Mouse (Mus musculus) erythroblast, adult 5-6 weeks (primary cell): ENCODE results near the gene Ccdc38. TPM values are rescaled to one million over a fixed set of nuclear protein-coding genes. Genes with fewer than 3 reads are reported as not detected.

Experiments used
- ATAC-seq: replicated peaks from 2 replicates; pipeline ENCODE4 v1.8.0; 2016; ENCODE audit warnings: moderate number of reproducible peaks, mild to moderate bottlenecking, moderate TSS enrichment, inconsistent platforms; ENCODE audit not compliant: poor library complexity, low FRiP score, severe bottlenecking
- total RNA-seq, 2 experiments: library from RNA; stranded (forward) in 1 of 2; stranded (reverse) in 1 of 2; fragments of 150-400 nt in 1 of 2; fragments of 200-764, 138-1000 nt in 1 of 2; gene quantifications; 2 replicates each; pipeline versions ENCODE4 v1.2.3 to v1.2.4; 2015 to 2017; ENCODE audit warnings: low replicate concordance in 2 of 2

Gene Ccdc38
- total RNA-seq (2015; ENCODE audit: low replicate concordance) = not detected in 2 replicates
- 0.34 TPM in 1 of 2 replicates, not detected in the other for total RNA-seq (2017; ENCODE audit: low replicate concordance)

GRCm38 (mm10) chr10:93540431-93541210, at the start of gene Ccdc38:
Ccdc38 (plus strand) TSS chr10:93540632.
- peak; percentile 32; the same call in 1 of the 2 replicates for ATAC-seq

- no peak for ATAC-seq
These were observed 39.6 kb upstream of the Ccdc38 start for GRCm38 (mm10) chr10:93500864-93501263.

GRCm38 (mm10) chr10:93501346-93501745, 39.1 kb upstream of the Ccdc38 start:
- ATAC-seq = no peak

GRCm38 (mm10) chr10:93508383-93508970, 32.0 kb upstream of the Ccdc38 start:
- ATAC-seq = no peak

GRCm38 (mm10) chr10:93509532-93510153, 30.8 kb upstream of the Ccdc38 start:
- ATAC-seq = no peak

DNA sequence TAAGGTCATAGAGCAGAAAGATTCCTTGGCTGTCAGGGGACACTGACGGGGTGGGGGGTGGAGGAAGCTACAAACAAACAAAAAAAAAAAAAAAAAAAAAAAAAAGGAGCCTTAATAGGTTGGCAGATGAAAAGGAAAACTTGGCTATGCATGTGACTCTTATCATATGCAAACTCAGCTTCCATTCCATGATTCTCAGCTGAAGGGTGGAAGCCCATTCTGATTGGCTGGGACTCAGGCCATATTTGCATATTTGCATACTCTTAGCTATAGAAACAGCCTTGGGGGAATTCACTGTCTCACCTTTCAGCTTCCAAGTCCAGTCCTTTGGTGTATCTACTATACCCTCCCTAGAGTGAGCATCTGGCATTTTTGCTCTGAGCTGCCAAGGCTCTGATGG, 25.0 kb upstream of the Ccdc38 start:
- no peak for ATAC-seq

DNA sequence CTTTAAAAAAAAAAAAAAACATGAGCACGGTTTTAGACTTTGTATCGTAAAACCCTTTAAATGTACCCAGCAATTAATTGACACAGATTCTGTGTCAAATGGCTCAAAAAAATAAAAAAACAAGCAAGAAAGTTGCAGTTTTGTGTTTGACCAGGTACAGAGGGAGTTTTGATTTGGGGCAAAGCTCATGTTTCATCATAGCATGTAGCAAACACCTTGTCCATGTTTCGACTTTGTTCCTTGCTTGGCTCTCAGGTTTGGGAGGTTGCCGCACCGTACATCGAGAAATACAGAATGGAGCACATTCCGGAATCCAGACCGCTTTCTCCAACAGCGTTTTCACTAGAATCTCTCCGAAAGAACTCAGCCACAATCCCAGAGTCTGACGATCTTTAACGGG, 24.5 kb upstream of the Ccdc38 start:
- ATAC-seq = no peak

DNA sequence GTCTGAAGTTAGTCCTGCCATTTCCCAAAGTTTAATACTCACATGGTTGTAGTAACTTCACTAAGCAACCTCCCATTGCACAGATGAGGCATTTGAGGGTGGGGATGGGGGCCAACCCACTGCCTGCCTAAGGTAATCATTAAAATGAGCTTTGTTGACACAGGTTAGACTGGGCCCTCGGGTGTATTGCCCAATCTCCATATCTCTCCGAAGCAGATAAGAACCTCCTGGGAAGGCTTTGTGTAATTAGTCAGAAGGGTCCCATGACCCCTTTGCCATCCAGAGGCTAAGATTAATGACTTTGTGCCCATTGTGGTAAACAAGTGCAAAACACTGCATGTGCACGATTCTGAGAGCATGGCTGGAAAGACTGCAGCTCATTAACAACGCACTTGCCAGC, 22.7 kb upstream of the Ccdc38 start:
- no peak for ATAC-seq

GRCm38 (mm10) chr10:93518186-93518585, 22.2 kb upstream of the Ccdc38 start:
- ATAC-seq = no peak

DNA sequence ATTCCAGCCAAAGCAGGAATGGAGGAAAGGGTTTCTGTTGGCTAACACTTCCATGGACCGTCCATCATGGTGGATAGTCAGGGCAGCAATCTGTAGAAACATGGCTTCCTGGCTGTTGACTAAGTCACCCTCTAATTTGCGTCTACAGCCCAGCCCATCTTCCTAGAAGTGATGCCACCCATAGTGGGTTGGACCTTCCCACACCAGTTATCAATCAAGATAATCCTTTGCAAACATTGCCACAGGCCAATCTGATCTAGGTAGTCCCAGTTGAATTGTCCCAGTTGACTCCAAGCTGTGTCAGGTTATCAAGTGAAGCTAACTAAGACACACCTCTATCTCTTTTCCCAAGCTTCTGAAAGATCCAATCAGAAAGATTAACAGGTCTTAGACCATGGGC, 21.8 kb upstream of the Ccdc38 start:
- no peak for ATAC-seq

- ATAC-seq = no peak
These were observed 21.3 kb upstream of the Ccdc38 start for GRCm38 (mm10) chr10:93519159-93519558.

DNA sequence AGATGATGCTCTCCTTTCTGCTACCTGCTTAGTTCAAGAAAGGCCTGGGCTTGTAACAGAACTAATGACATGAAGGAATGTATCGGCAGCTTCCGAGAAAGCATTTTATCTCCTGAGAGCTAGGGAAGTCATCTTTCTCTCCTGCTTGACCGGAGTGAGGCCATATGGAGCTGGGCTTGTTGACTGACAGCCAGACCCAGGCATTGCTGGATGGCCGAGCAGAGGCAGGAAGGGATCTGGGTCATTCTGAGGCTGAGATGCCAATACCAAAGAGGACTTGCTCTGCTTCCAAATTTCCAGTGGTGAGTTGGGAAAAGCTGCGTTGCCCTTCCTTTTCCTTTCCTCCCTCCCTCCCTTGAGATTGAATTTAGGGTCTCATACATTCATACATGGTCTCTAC, 20.7 kb upstream of the Ccdc38 start:
- no peak for ATAC-seq

GRCm38 (mm10) chr10:93520994-93521393, 19.4 kb upstream of the Ccdc38 start:
- ATAC-seq = no peak

DNA sequence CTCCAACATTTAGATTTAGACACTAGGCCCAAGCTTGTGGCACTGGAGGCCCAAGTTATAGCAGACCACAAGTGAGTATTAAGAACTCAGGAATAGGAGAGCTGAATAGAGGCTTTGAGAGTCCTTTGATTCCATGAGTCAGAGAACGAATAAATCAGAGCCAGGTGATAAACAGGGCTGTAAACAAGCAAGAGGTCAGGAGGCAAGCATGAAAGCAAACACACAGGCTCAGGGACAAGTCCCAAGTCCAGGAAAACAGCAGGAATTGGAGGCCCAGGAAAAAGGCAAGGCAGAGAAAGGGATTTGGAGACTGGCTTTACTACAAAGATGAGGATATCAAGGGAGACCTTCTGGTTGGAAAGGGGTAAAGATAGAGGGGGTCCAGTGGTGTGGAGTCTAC, 15.1 kb upstream of the Ccdc38 start:
- ATAC-seq = no peak

- ATAC-seq = no peak
These were observed 2.1 kb upstream of the Ccdc38 start for GRCm38 (mm10) chr10:93538287-93538686.

DNA sequence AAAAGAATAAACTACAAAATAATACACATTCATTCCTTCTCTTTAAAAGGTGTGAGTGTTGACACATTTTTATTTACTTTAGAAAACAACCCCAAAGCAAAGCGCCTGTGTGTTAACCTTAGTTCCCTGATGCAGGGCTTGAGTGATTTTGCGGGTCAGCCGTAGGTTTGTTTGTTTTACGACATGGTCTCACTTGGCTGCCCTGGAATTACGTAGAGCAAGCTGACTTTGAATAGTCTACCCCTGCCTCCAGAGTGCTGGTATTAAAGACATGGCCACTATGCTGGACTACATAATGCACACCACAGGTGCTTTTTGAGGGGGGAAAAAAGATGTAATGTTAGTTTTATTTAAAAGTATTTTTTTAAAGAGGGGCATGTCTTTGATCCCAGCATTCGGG, 1.6 kb upstream of the Ccdc38 start:
- ATAC-seq = no peak

DNA sequence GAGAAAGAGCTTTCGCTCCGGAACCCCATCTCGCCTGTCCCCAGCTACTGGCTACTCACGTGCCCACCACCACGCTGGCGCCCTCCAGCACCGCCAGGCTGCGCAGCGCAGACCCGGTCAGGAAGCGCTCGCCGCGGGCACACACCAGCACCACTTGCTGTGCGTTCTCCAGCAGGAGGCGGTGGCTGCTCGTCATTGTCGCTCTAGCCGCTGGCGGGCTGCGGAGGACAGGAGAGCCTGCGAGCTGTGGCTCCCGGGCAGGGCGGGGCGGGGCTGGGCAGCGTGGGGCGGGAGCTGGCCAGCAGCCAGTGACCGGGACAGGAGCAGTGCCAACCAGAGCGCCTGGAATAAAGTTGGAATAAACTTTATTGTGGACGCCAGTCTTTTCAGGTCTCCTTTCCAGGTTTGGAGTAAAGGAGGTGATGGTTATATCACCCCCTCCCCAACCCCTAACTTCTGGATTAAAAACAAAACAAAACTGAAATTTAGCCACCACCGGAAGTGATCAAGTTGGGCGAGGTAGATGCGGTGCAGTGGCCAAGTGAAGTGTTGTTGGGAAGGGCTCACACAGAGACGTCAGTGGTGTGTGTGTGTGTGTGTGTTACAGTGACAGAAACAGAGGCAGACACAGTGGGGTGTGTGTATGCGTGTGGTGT, 529 bp upstream of the Ccdc38 start, which contains the start of gene Amdhd1:
Gene Amdhd1, minus strand, starts transcription at position 259 of the 656 bp plus-strand sequence.
- peak; percentile 97 for ATAC-seq

GRCm38 (mm10) chr10:93541585-93541984, 1.2 kb downstream of the Ccdc38 start:
- no peak for ATAC-seq

GRCm38 (mm10) chr10:93542356-93542755, 1.9 kb downstream of the Ccdc38 start:
- no peak for ATAC-seq

DNA sequence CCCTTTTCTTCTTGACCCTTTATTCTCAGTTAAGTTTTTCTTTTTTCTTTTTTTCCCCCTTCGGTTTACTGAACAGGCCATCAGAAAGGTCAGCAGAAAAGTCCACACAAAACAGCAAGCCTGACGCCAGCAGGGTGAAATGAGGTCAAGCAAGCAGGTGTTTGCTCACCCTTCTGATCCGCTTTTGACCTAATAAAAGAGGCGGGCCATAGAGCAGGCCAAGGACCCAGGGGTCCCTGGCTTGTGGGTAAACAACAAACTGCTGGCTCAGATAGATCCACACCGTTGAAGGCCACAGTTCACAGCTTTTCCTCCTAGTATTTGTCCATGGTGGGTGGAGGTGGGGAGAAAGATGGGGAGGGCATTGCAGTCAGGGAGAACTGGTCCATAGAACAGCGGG, 2.7 kb downstream of the Ccdc38 start:
- ATAC-seq = no peak
